Mouse (Mus musculus) right cerebral cortex, postnatal 4 days (tissue): ENCODE results near the gene Sgpl1.

Experiments used
- DNase-seq: peaks from one replicate; pipeline ENCODE4 v3.0.0-alpha.2; 2022

Gene Sgpl1

GRCm38 (mm10) chr10:61080931-61081255 lies 66.6 kb downstream of the Sgpl1 start:
- DNase-seq, result no peak

DNA sequence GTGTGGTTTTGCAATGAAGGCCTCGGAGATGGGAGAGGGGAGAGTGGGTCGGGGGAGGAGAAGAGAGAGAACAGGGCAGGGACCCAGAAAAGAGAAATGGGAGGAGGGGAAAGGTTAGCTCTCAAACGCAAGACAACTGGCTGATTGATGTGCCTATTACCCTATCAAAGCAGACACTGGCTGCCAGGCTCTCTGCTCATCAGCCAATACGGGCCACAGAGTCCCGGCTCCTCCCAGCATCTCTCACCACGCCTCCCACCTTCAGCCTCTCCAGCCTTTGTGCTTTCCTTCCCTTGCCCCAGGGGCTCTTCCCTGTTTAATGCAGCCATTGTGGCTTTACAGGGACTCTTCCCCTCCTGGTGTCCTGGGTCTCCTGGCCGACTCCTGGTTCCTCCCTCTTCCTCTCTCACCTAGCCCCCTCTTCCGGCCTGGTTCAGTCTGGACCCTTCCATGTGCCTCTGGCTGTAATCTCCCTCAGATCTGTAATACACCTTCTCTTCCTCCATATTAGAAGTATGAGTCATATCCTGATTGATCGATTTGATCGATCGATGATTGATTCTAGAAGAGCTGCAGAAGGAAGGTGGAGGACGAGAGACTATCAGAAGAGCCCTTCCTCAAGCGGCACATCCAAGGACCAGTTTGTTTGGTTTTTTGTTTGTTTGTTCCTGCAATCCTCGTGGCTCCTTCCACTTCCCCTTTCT lies 67.1 kb downstream of the Sgpl1 start:
- peak; percentile 29 for DNase-seq

GRCm38 (mm10) chr10:61075607-61076006 lies 71.9 kb downstream of the Sgpl1 start:
- DNase-seq, result no peak

DNA sequence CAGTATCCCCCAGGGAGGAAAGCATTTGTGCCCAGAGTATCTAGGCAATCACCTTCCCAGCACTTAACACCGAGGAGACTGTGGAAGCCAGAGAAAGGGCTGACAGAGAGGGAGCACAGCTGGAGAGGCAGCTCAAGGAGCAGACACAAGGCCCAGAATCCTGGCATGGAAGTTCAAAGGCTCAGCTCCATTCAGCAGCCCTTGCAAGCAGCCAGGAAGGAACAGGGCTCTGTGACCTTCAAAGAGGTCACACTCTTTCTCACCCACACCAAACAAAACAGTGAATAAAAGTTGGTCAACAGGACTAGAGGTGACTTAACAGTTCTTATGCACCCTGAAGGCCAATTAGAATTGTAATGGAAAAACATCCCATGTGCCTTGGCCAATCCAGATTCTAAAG lies 72.9 kb downstream of the Sgpl1 start:
- DNase-seq, result no peak

DNA sequence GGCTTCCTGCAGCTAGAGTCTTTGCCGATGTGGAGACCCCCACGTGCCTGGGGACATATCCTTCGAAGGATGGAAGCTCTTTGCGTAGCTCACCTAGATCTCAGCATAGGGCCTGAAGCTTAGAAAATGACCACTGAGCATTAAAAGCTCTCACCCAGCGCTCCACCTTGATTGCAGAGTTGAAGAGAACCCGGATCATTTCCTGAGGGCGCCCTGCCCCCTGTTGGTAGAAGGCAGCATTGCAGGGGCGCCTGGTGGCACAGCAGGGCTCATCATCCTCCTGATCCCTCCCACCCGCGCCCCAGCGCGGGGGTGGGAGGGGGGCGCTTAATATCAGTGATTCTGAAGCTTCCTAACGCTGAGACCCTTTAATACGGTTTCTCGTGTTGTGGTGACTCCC lies 75.2 kb downstream of the Sgpl1 start:
- DNase-seq, result peak; percentile 62

- DNase-seq, result no peak
Observed at GRCm38 (mm10) chr10:61069248-61069647, 78.3 kb downstream of the Sgpl1 start.

- DNase-seq, result peak; percentile 35
Observed at GRCm38 (mm10) chr10:61068436-61069192, 78.9 kb downstream of the Sgpl1 start.

DNA sequence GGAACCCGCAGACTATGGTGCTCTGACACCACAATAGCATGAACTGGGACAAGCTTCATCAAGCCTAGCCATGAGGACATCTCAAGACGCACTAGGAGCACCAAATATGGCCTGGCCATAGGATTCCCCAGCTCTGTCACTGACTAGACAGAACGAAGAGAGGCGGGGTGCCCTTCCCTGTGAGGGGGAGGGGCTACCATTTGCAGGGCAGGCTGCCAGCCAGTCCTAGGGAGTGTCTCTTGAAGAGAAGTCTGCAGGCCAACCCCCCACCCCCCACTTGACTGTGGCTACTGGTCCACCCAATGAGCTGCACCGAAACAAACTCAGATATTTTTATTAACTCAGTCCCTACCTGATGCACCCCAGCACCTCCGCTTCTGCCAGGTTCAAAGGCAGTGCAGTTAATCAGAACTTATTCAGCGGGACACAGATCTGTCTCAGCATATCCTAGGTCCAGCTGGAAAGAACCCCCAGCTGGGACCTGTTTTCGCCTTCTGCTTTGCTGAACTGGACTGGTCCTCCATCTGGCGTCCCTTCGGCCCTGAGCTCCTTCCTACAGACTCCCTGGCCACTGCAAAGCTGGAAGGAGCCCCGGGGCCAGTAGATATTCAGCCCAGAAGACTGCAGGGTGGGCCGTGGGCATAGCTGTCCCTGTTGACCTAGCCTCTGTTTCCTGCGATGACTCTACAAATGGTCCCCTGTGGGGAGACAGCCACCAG lies 82.1 kb downstream of the Sgpl1 start:
- DNase-seq, result no peak

DNA sequence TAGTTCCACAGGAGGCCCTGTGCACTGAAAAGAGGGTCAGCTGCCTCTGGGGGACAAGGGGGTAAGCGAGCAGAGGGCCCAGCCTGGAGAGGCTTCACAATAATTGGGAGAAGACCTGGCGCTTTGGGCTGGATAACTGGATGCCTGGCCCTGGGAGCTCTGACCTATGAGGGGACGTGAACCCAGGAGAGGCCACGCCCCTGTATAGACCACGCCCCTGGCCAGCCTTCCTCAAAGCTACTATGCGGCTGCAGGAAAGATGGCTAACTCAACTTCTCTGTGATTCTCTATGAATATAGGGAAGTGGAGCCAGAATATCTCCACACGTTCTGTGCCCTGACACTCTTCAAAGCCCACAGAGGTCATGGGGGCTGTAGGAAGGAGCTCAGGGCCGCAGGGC lies 82.9 kb downstream of the Sgpl1 start:
- no peak for DNase-seq

GRCm38 (mm10) chr10:61063271-61063864 lies 84.1 kb downstream of the Sgpl1 start:
- no peak for DNase-seq

GRCm38 (mm10) chr10:61059543-61060110 lies 87.9 kb downstream of the Sgpl1 start:
- DNase-seq, result no peak

GRCm38 (mm10) chr10:61059101-61059500 lies 88.4 kb downstream of the Sgpl1 start:
- no peak for DNase-seq

DNA sequence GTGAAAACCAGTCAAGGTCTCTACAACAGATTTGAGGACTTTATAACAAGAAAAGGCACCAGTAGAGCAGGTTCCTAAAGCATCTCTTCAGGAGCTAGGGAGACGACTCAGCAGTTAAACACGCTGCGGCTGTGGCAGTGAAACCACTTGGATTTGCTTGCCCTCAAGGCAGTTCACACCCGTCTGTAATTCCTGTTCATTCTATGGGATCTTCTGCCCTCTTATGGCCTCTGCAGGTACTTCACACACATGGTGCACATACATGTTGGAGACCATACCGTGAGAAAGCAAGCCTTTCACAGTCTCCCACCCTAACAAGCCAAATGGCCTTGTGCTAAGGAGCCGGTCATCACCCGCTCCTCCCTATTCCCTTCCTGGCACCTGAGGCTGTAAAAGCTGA lies 90.8 kb downstream of the Sgpl1 start:
- no peak for DNase-seq

DNA sequence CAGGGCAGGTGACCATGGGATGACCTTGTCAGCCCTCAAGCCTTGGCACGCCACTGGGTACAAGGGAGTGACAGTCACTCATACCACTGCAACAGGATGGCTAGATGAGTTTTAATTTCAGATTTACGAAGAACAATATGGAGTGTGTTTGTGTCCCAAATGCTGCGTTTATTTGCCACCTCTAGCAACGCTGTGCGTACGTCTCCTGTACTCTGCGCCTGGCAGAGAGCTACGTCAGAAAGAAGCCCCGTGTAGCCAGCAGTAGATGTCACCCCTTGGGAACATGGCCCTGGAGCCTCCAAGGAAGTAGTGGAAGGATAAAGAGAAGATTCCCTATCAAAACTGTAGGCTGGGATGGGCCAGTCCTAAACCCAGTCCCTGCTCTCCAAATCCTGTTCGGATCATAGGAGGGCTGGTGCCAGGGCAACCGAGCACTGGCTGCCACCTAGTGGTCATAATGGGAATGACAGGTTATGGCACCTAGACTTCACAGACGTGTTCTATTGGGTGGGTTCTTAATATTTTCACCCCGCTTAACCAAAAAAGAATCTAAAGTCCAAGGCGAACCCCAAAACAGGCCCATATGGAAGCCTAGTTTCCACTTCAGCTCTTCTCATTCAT lies 95.4 kb downstream of the Sgpl1 start:
- DNase-seq, result peak; percentile 81
